Mouse (Mus musculus): ENCODE data around the gene Lck.

Lck gene

GRCm38 (mm10) chr4:129573430-129573829 lies at the start of gene Lck:
Gene Lck, minus strand, starts transcription at chr4:129573641.
- DNase-seq (ENCODE audit: low spot score) = no peak

- no peak for DNase-seq (ENCODE audit: low spot score)
Observed at GRCm38 (mm10) chr4:129622803-129623535, 49.5 kb upstream of the Lck start.

- DNase-seq (ENCODE audit: low spot score) = no peak
Observed at GRCm38 (mm10) chr4:129622120-129622802, 48.8 kb upstream of the Lck start.

GRCm38 (mm10) chr4:129621283-129621841 lies 47.9 kb upstream of the Lck start:
- DNase-seq (ENCODE audit: low spot score) = no peak

- DNase-seq (ENCODE audit: low spot score) = no peak
Observed at GRCm38 (mm10) chr4:129620419-129621282, 47.2 kb upstream of the Lck start.

GRCm38 (mm10) chr4:129618786-129619691 lies 45.6 kb upstream of the Lck start, which contains the start of gene Iqcc:
Gene Iqcc, minus strand, starts transcription at chr4:129619099.
- DNase-seq (ENCODE audit: low spot score) = peak; percentile 88

GRCm38 (mm10) chr4:129618031-129618430 lies 44.6 kb upstream of the Lck start:
- DNase-seq (ENCODE audit: low spot score) = no peak

GRCm38 (mm10) chr4:129617121-129617641 lies 43.7 kb upstream of the Lck start:
- no peak for DNase-seq (ENCODE audit: low spot score)

GRCm38 (mm10) chr4:129616631-129617030 lies 43.2 kb upstream of the Lck start:
- DNase-seq (ENCODE audit: low spot score) = no peak

GRCm38 (mm10) chr4:129615801-129616290 lies 42.4 kb upstream of the Lck start:
- no peak for DNase-seq (ENCODE audit: low spot score)

GRCm38 (mm10) chr4:129614093-129614492 lies 40.7 kb upstream of the Lck start, which contains the start of gene Dcdc2b:
Gene Dcdc2b, minus strand, starts transcription at chr4:129614257.
- no peak for DNase-seq (ENCODE audit: low spot score)

GRCm38 (mm10) chr4:129610472-129610871 lies 37.0 kb upstream of the Lck start:
- no peak for DNase-seq (ENCODE audit: low spot score)

- DNase-seq (ENCODE audit: low spot score) = no peak
Observed at GRCm38 (mm10) chr4:129610026-129610425, 36.6 kb upstream of the Lck start.

GRCm38 (mm10) chr4:129609139-129609631 lies 35.7 kb upstream of the Lck start:
- no peak for DNase-seq (ENCODE audit: low spot score)

GRCm38 (mm10) chr4:129608426-129609025 lies 35.1 kb upstream of the Lck start:
- DNase-seq (ENCODE audit: low spot score) = peak; percentile 50

- DNase-seq (ENCODE audit: low spot score) = peak; percentile 63
Observed at GRCm38 (mm10) chr4:129600233-129601158, 27.1 kb upstream of the Lck start, which contains the start of the genes Eif3i and Tmem234. Gene Eif3i, minus strand, starts transcription at chr4:129600648. Gene Tmem234, plus strand, starts transcription at chr4:129600668.

GRCm38 (mm10) chr4:129588865-129589264 lies 15.4 kb upstream of the Lck start:
- no peak for DNase-seq (ENCODE audit: low spot score)

GRCm38 (mm10) chr4:129586943-129587342 lies 13.5 kb upstream of the Lck start:
- DNase-seq (ENCODE audit: low spot score) = no peak

- DNase-seq (ENCODE audit: low spot score) = no peak
Observed at GRCm38 (mm10) chr4:129585773-129586172, 12.3 kb upstream of the Lck start.
